Mouse (Mus musculus) neutrophil, adult 83 days (primary cell): Measurements from ENCODE around the gene Fnbp1. TPM values are rescaled to one million over a fixed set of nuclear protein-coding genes. Genes with fewer than 3 reads are reported as not detected.

Experiments
- total RNA-seq, 2 experiments: library from RNA; stranded (reverse); gene quantifications; one replicate each; pipeline ENCODE4 v1.2.4; 2023

Fnbp1 gene
- 100 to 1,000 TPM; 123 to 126 TPM for total RNA-seq

GRCm38 (mm10) chr2:31141867-31142454, at the start of gene Fnbp1:
TSS of gene Fnbp1 (minus strand) at chr2:31142008.

GRCm38 (mm10) chr2:31151892-31152812, 10.3 kb upstream of the Fnbp1 start, which contains the start of gene Gpr107:
TSS of gene Gpr107 (plus strand) at chr2:31152316.

GRCm38 (mm10) chr2:30981790-30982513, 159.9 kb downstream of the Fnbp1 start, which contains the start of the genes BC005624 and Usp20:
TSS of gene BC005624 (minus strand) at chr2:30982201.
TSS of gene Usp20 (plus strand) at chr2:30982279.

Other genes with a start within 250 kb of the Fnbp1 start
- gene Ptges, start 212.1 kb downstream of the Fnbp1 start, total RNA-seq: 10 to 100 TPM; 12.2 to 12.6 TPM
- gene Tor1b, start 189.0 kb downstream of the Fnbp1 start, total RNA-seq: 10 to 100 TPM; 36.0 to 40.1 TPM
- gene Tor1a, start 174.1 kb downstream of the Fnbp1 start, total RNA-seq: 10 to 100 TPM; 70.0 to 78.5 TPM
- gene BC005624, start 159.8 kb downstream of the Fnbp1 start, total RNA-seq: 10 to 100 TPM; 49.6 to 51.3 TPM
- gene Usp20, start 159.7 kb downstream of the Fnbp1 start, total RNA-seq: 1 to 10 TPM; 6.3 to 6.7 TPM
- gene Gpr107, start 10.3 kb upstream of the Fnbp1 start, total RNA-seq: 10 to 100 TPM; 51.9 to 54.3 TPM
- under 1 TPM in 1 of 2 experiments, not detected in 1; 0.24 TPM for gene Ncs1, start 103.8 kb upstream of the Fnbp1 start, total RNA-seq
- gene Hmcn2, start 172.4 kb upstream of the Fnbp1 start, total RNA-seq: under 1 TPM; 0.44 to 0.90 TPM